Mouse (Mus musculus): ENCODE measurements at regions not wholly inside any gene's neighbourhood (a gene's known extent, or its start where the extent isn't known, plus 50 kb on each side); places are given as distances from the start of the nearest gene placed in this dataset.

GRCm38 (mm10) chr2:137289231-137289630 is 172.8 kb upstream of the Jag1 start:
- TF ChIP-seq POLR2A (IDR thresholded peaks at IDR 0.05; ENCODE audit: control insufficient read depth, low read depth, low read length) (no peak), CTCF (IDR thresholded peaks at IDR 0.05; ENCODE audit: control insufficient read depth, insufficient read depth, insufficient replicate concordance, low read depth, low read length) (no peak)
